11 mouse cellular contexts compared by ENCODE assay signal in genomic region chr2:28770697-28771096, GRCm38 (mm10).
DNase-seq lines count a peak whose midpoint lies in the region; ATAC-seq lines count a peak whose summit lies in the region.
"Had no signal": no experiment of that assay in that cellular context is flagged by ENCODE, and none has a peak within 500 bp of the region (broad histone marks: within the 10 kb centered on the region; RNA-seq: fewer than 3 reads in every experiment).

No protein-coding gene starts in this region.

- no peaks in the 10 kb centered on the region for H3K36me3 ChIP-seq in hindbrain, embryonic 11.5 days (ENCODE audit: control insufficient read depth, insufficient read depth, low read length)
- no peaks in the 10 kb centered on the region for H3K36me3 ChIP-seq in hindbrain, embryonic 13.5 days
- no peaks in the 10 kb centered on the region for H3K36me3 ChIP-seq in intestine, embryonic 14.5 days (ENCODE audit: control insufficient read depth, insufficient read depth, low read length)
- H3K36me3 ChIP-seq: embryonic facial prominence, embryonic 13.5 days; limb, embryonic 15.5 days had no signal

- ATAC-seq in hindbrain, embryonic 11.5 days (ENCODE audit: low FRiP score): no peak
- no peak for ATAC-seq in hindbrain, embryonic 13.5 days (ENCODE audit: low FRiP score)
- no peak for ATAC-seq in intestine, embryonic 14.5 days (replicated peaks; ENCODE audit: low FRiP score, low TSS enrichment, low read depth)

- peaks cover 3% of the 10 kb centered on the region for H3K4me1 ChIP-seq in hindbrain, embryonic 11.5 days (replicated peaks; ENCODE audit: control insufficient read depth, insufficient read depth, low read length)
- peaks cover 23% of the 10 kb centered on the region for H3K4me1 ChIP-seq in hindbrain, embryonic 13.5 days (replicated peaks)
- H3K4me1 ChIP-seq in intestine, embryonic 14.5 days (replicated peaks; ENCODE audit: control insufficient read depth, insufficient read depth, low read length): peaks cover 16% of the 10 kb centered on the region
- H3K4me1 ChIP-seq: embryonic facial prominence, embryonic 13.5 days had no signal

- H3K4me2 ChIP-seq in hindbrain, embryonic 11.5 days (replicated peaks; ENCODE audit: low read depth, low read length): no peak overlapping the region
- no peak overlapping the region for H3K4me2 ChIP-seq in hindbrain, embryonic 13.5 days
- peak overlapping the region; percentile 39 for H3K4me2 ChIP-seq in intestine, embryonic 14.5 days (ENCODE audit: low read length)
- H3K4me2 ChIP-seq: embryonic facial prominence, embryonic 13.5 days; limb, embryonic 15.5 days had no signal

- H3K9me3 ChIP-seq in hindbrain, embryonic 11.5 days (ENCODE audit: control insufficient read depth, low read length): no peaks in the 10 kb centered on the region
- no peaks in the 10 kb centered on the region for H3K9me3 ChIP-seq in hindbrain, embryonic 13.5 days
- no peaks in the 10 kb centered on the region for H3K9me3 ChIP-seq in intestine, embryonic 14.5 days (ENCODE audit: control insufficient read depth, low read length)
- H3K9me3 ChIP-seq: embryonic facial prominence, embryonic 13.5 days; limb, embryonic 15.5 days had no signal

- H3K27ac ChIP-seq in hindbrain, embryonic 11.5 days (ENCODE audit: low read depth, low read length): 0 out of 2 replicates have a peak overlapping the region, but pooled peaks have one; percentile 17
- no peak overlapping the region for H3K27ac ChIP-seq in hindbrain, embryonic 13.5 days
- peak overlapping the region; percentile 16; the same call in 1 of the 2 replicates for H3K27ac ChIP-seq in intestine, embryonic 14.5 days (ENCODE audit: low read depth)
- H3K27ac ChIP-seq: embryonic facial prominence, embryonic 13.5 days had no signal

- 74% methylated on average over 5 of the region's 5 CpGs for WGBS in hindbrain, embryonic 11.5 days
- 56% methylated on average over 5 of the region's 5 CpGs for WGBS in hindbrain, embryonic 13.5 days
- WGBS in intestine, embryonic 14.5 days: 12% methylated on average over 5 of the region's 5 CpGs

- no peak for DNase-seq in hindbrain, embryonic 11.5 days (ENCODE audit: low spot score)
- peak; percentile 7 for DNase-seq in Muller cell, postnatal 12 days (ENCODE audit: inconsistent ontology term)
- DNase-seq in intestine, embryonic 14.5 days (ENCODE audit: low spot score): no peak
- peak; percentile 65 to 70 for DNase-seq in kidney, postnatal 36 days
- no peak for DNase-seq in cerebellum, adult 9-11 months
- DNase-seq in urinary bladder, postnatal 10 days (ENCODE audit: low spot score): no peak
- DNase-seq in frontal cortex, postnatal 25 days (ENCODE audit: low spot score in 2 of 2): no peak
- DNase-seq: thymus, postnatal 14 days had no signal

- no peaks in the 10 kb centered on the region for H3K27me3 ChIP-seq in hindbrain, embryonic 11.5 days (ENCODE audit: control insufficient read depth, insufficient read depth, low read length)
- H3K27me3 ChIP-seq in hindbrain, embryonic 13.5 days: peaks cover 28% of the 10 kb centered on the region
- H3K27me3 ChIP-seq in intestine, embryonic 14.5 days (replicated peaks; ENCODE audit: control insufficient read depth, insufficient read depth, low read length): no peaks in the 10 kb centered on the region

- no peak overlapping the region for H3K4me3 ChIP-seq in hindbrain, embryonic 11.5 days (ENCODE audit: low read depth, low read length)
- no peak overlapping the region for H3K4me3 ChIP-seq in hindbrain, embryonic 13.5 days
- no peak overlapping the region for H3K4me3 ChIP-seq in intestine, embryonic 14.5 days (ENCODE audit: low read depth, low read length)
- H3K4me3 ChIP-seq: embryonic facial prominence, embryonic 13.5 days; limb, embryonic 15.5 days had no signal

- H3K9ac ChIP-seq in hindbrain, embryonic 11.5 days (ENCODE audit: low read depth, low read length): no peak overlapping the region
- H3K9ac ChIP-seq in hindbrain, embryonic 13.5 days: no peak overlapping the region
- H3K9ac ChIP-seq in intestine, embryonic 14.5 days (ENCODE audit: low read length): no peak overlapping the region
- H3K9ac ChIP-seq: embryonic facial prominence, embryonic 13.5 days; limb, embryonic 15.5 days had no signal

Comparison
In these comparisons a context has a peak if more than half of its experiments do, and no peak if none do; other contexts are left out.
1. DNase-seq: peak in Muller cell, postnatal 12 days (single experiment) and kidney, postnatal 36 days (2 of 2); none in hindbrain, embryonic 11.5 days (single experiment), intestine, embryonic 14.5 days (single experiment), cerebellum, adult 9-11 months (single experiment), urinary bladder, postnatal 10 days (single experiment) and frontal cortex, postnatal 25 days (0 of 2).